Mouse (Mus musculus): ENCODE data around the gene Gpr152. TPM values are rescaled to one million over a fixed set of nuclear protein-coding genes. Genes with fewer than 3 reads are reported as not detected.
"Not testable (repeated sequence)": the region's sequence is repeated elsewhere in the genome, so short reads cannot be mapped to it uniquely, and the experiment has no call there.

Gpr152 gene
- polyA plus RNA-seq, 1 experiment = 0.05 TPM

GRCm38 (mm10) chr19:4125741-4126696 is 13.6 kb upstream of the Gpr152 start, which contains the start of gene Aip:
Gene Aip, minus strand, starts transcription at chr19:4125858.
- TF ChIP-seq POLR2A (IDR thresholded peaks at IDR 0.05; ENCODE audit: borderline replicate concordance, extremely low read depth, low read depth, low read length) (0 out of 2 replicates have a peak, but pooled peaks have one; percentile 35), CTCF (IDR thresholded peaks at IDR 0.05; ENCODE audit: insufficient read depth, low read length) (peak; percentile 37)
- Histone ChIP-seq H3K4me3 (replicated peaks; ENCODE audit: extremely low read depth, low read depth, low read length) (peak within 1 kb of the TSS; percentile 78), H3K4me1 (ENCODE audit: control insufficient read depth, insufficient read depth, low read length) (peaks cover 10% of the 10 kb centered on the region; the same call in 1 of the 2 replicates)
- WGBS = 1% methylated on average over 61 of the region's 64 CpGs
- DNase-seq = peak; percentile 96

- DNase-seq = peak; percentile 39
- WGBS = 42% methylated on average over 7 of the region's 7 CpGs
- TF ChIP-seq CTCF (IDR thresholded peaks at IDR 0.05; ENCODE audit: insufficient read depth, low read length) (no peak), POLR2A (IDR thresholded peaks at IDR 0.05; ENCODE audit: borderline replicate concordance, extremely low read depth, low read depth, low read length) (no peak)
- H3K4me1 ChIP-seq (ENCODE audit: control insufficient read depth, insufficient read depth, low read length) = peaks cover 10% of the 10 kb centered on the region; the same call in 1 of the 2 replicates
- H3K4me3 ChIP-seq (replicated peaks; ENCODE audit: extremely low read depth, low read depth, low read length) = no peak overlapping the region
Measured at GRCm38 (mm10) chr19:4126759-4127495, 12.7 kb upstream of the Gpr152 start.

GRCm38 (mm10) chr19:4129462-4129861 is 10.1 kb upstream of the Gpr152 start:
- no peak for DNase-seq
- no peak overlapping the region for H3K4me3 ChIP-seq (replicated peaks; ENCODE audit: extremely low read depth, low read depth, low read length)
- TF ChIP-seq CTCF (IDR thresholded peaks at IDR 0.05; ENCODE audit: insufficient read depth, low read length) = no peak
- TF ChIP-seq POLR2A (IDR thresholded peaks at IDR 0.05; ENCODE audit: borderline replicate concordance, extremely low read depth, low read depth, low read length) = no peak
- peaks cover 10% of the 10 kb centered on the region; the same call in 1 of the 2 replicates for H3K4me1 ChIP-seq (ENCODE audit: control insufficient read depth, insufficient read depth, low read length)
- 85% methylated on average over 7 of the region's 7 CpGs for WGBS

- Histone ChIP-seq H3K4me1 (ENCODE audit: control insufficient read depth, insufficient read depth, low read length) (peaks cover 10% of the 10 kb centered on the region; the same call in 1 of the 2 replicates), H3K4me3 (replicated peaks; ENCODE audit: extremely low read depth, low read depth, low read length) (no peak overlapping the region)
- no peak for DNase-seq
- TF ChIP-seq CTCF (IDR thresholded peaks at IDR 0.05; ENCODE audit: insufficient read depth, low read length) = no peak
- TF ChIP-seq POLR2A (IDR thresholded peaks at IDR 0.05; ENCODE audit: borderline replicate concordance, extremely low read depth, low read depth, low read length) = no peak
- 79% methylated on average over 4 of the region's 4 CpGs for WGBS
Measured at GRCm38 (mm10) chr19:4130106-4130505, 9.5 kb upstream of the Gpr152 start.

GRCm38 (mm10) chr19:4131075-4131474 is 8.5 kb upstream of the Gpr152 start:
- no peak for DNase-seq
- 87% methylated on average over 5 of the region's 5 CpGs for WGBS
- no peak overlapping the region for H3K4me3 ChIP-seq (replicated peaks; ENCODE audit: extremely low read depth, low read depth, low read length)
- peaks cover 7% of the 10 kb centered on the region; the same call in 1 of the 2 replicates for H3K4me1 ChIP-seq (ENCODE audit: control insufficient read depth, insufficient read depth, low read length)
- TF ChIP-seq POLR2A (IDR thresholded peaks at IDR 0.05; ENCODE audit: borderline replicate concordance, extremely low read depth, low read depth, low read length) (no peak), CTCF (IDR thresholded peaks at IDR 0.05; ENCODE audit: insufficient read depth, low read length) (no peak)

- Histone ChIP-seq H3K4me1 (ENCODE audit: control insufficient read depth, insufficient read depth, low read length) (peaks cover 4% of the 10 kb centered on the region; the same call in 1 of the 2 replicates), H3K4me3 (replicated peaks; ENCODE audit: extremely low read depth, low read depth, low read length) (no peak overlapping the region)
- WGBS = 86% methylated on average over 2 of the region's 2 CpGs
- TF ChIP-seq POLR2A (IDR thresholded peaks at IDR 0.05; ENCODE audit: borderline replicate concordance, extremely low read depth, low read depth, low read length) = no peak
- no peak for TF ChIP-seq CTCF (IDR thresholded peaks at IDR 0.05; ENCODE audit: insufficient read depth, low read length)
- no peak for DNase-seq
Measured at GRCm38 (mm10) chr19:4131768-4132167, 7.8 kb upstream of the Gpr152 start.

- 76% methylated on average over 4 of the region's 4 CpGs for WGBS
Measured at GRCm38 (mm10) chr19:4134354-4134753, 5.2 kb upstream of the Gpr152 start.

GRCm38 (mm10) chr19:4135229-4135962 is 4.2 kb upstream of the Gpr152 start:
- DNase-seq; H3K4me1 ChIP-seq (ENCODE audit: control insufficient read depth, insufficient read depth, low read length); H3K4me3 ChIP-seq (replicated peaks; ENCODE audit: extremely low read depth, low read depth, low read length): not testable (repeated sequence)
- 79% methylated on average over 6 of the region's 6 CpGs for WGBS

More at GRCm38 (mm10) chr19:4134354-4134753, 5.2 kb upstream of the Gpr152 start:
- Histone ChIP-seq H3K4me3 (replicated peaks; ENCODE audit: extremely low read depth, low read depth, low read length) (no peak overlapping the region), H3K4me1 (ENCODE audit: control insufficient read depth, insufficient read depth, low read length) (no peaks in the 10 kb centered on the region)
- no peak for DNase-seq
- TF ChIP-seq POLR2A (IDR thresholded peaks at IDR 0.05; ENCODE audit: borderline replicate concordance, extremely low read depth, low read depth, low read length) (no peak), CTCF (IDR thresholded peaks at IDR 0.05; ENCODE audit: insufficient read depth, low read length) (no peak)

GRCm38 (mm10) chr19:4135963-4136345 is 3.6 kb upstream of the Gpr152 start:
- TF ChIP-seq CTCF (IDR thresholded peaks at IDR 0.05; ENCODE audit: insufficient read depth, low read length) = peak; percentile 52; the same call in 1 of the 2 replicates
- H3K4me1 ChIP-seq (ENCODE audit: control insufficient read depth, insufficient read depth, low read length); H3K4me3 ChIP-seq (replicated peaks; ENCODE audit: extremely low read depth, low read depth, low read length); DNase-seq: not testable (repeated sequence)
- 14% methylated on average over 8 of the region's 8 CpGs for WGBS
